Mouse (Mus musculus) right cerebral cortex, postnatal 10 days (tissue): ENCODE data around the gene Xpo4.

ENCODE experiments used
- DNase-seq, 2 experiments: peaks; one replicate each; pipeline ENCODE4 v3.0.0; 2021; ENCODE audit warnings: low spot score in 2 of 2

Xpo4 gene

DNA sequence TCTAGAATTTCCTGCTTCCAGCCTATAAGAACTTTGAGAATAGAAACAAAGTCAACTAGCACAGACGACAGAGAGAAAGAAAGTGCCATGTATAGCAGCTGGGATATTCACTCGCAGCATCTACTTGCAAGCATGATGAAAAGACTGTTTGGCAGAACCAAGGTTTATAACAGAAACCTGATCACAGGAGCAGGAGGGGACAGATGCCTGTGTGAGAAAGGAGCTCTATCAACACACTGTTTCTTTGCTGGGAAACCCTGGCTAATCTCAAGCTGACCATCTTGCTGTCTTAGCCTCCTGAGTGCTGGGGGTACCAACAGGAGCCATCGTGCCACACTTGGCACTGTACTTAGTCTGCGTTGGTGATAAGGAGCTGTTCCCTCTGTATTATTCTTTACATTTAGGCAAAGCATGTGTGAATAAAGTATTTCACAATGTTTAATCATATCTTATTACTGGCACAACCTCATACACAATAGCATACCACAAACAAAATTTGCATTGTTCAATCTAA lies 55.4 kb downstream of the Xpo4 start:
- no peak for DNase-seq

DNA sequence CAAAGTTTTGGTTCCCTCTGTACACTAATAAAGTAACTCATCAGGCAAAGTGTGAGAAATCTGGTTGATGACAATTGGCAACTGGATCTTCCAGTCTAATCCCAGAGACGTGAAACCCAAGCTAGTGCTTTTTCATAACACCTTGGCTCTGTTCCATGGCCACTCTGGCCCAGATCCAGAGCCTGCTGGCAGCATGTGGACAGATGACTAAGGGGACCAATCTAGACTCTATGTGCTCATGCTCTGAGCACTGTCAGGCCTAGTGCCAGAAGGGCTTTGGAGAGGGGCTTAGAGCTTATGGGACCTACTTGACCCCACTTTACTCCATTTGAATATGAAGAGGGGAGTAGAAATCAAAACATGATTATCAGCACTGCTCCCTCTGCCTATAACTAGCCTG lies 57.7 kb downstream of the Xpo4 start:
- DNase-seq = peak; percentile 82 to 83

DNA sequence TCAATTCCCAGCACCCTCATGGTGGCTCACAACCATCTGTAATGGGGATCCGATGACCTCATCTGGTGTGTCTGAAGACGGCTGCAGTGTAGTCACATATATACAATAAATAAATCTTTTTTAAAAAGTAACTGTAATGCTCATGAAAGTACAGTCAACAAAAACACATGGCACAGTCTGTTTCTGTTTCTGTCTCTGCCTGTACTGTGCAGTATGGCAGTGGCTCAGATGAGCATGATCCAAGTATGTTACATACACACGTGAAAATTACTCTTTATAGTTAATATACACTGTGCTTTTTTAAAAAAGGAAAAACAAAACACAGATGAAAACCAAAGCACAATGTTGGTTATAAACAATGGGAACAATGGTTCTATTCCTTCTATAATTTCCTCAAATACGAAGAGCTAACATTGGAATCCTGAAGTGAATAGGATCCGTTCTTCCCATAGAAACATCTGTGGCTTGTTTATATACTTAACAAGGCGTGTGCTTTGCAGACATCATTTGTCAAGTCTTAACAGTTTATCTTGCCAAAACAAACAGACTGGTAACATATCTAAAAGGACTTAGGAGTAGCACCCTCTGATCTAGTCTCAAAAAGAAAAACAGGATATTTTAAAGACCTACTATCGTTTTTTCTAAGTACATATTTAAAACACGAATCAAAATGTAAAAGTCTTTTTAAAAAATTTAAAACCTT lies 58.4 kb downstream of the Xpo4 start:
- DNase-seq = no peak

DNA sequence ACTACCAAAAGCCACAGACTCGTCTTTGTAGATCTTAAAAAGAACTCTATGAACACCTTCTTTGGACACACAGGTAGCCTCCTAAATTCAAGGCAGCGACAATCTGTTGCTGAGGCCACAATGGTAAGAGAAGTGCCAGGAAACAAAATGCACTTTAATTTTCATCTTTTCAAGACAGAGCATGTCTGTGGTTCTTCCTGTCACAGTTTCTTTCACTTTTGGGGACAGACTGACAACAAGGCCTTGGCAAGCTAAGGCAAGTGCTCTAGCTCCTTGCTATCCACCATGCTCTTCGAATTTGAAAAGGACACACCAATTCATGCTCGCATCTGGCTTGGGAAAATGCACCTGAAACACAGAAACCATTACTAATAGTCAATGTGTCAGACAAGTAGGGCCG lies 72.0 kb downstream of the Xpo4 start:
- DNase-seq = no peak

DNA sequence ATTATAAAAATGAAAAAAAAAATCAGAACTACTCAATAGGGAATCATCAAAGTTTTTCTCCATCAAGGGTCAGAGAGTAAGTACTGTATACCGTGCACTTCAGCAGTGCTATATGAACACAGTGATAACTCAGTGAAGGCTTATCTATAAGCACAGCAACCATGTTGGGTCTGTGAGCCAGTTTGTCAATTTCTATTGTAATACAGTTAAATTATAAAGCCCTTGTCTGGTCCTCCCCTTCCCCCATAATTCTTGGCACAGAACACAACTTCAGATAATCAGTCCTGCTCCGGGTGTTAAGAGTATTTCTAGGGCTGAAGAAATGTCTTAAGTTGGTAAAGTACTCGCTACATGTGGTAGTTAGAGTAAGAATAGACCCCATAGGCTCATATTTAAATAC lies 73.4 kb downstream of the Xpo4 start:
- DNase-seq = no peak

DNA sequence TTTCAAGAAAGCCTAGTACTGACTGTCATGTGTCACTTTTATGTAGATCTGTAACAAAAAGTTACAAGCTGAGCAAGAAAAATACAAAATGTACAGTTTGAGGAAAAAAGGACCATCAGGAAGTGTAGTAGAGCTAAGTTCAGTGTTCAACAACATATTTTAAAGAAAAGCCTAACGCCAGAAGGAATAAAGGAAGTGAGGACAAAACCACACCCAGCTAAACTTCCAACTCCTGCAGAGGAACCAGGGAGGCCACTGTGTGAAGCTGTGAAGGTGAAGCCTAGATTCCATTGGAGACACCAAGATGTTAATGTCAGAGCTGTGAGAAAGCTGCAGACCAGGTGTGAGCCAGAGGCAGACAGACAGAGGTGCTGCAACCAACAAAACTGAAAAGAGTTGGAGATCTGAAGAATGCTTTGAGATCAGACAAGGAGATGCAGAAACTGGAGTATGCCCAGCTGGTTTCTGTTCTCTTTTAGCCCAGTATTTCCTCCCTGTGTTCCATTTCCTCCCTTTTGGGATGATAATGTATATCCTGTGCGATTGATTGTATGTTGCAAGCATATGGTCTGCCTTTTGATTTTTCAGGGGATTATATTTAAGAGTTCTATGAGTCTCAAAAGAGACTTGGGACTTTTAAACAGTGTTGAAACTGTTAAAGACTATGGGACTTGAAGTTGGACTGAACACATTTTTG lies 88.7 kb downstream of the Xpo4 start:
- no peak for DNase-seq

DNA sequence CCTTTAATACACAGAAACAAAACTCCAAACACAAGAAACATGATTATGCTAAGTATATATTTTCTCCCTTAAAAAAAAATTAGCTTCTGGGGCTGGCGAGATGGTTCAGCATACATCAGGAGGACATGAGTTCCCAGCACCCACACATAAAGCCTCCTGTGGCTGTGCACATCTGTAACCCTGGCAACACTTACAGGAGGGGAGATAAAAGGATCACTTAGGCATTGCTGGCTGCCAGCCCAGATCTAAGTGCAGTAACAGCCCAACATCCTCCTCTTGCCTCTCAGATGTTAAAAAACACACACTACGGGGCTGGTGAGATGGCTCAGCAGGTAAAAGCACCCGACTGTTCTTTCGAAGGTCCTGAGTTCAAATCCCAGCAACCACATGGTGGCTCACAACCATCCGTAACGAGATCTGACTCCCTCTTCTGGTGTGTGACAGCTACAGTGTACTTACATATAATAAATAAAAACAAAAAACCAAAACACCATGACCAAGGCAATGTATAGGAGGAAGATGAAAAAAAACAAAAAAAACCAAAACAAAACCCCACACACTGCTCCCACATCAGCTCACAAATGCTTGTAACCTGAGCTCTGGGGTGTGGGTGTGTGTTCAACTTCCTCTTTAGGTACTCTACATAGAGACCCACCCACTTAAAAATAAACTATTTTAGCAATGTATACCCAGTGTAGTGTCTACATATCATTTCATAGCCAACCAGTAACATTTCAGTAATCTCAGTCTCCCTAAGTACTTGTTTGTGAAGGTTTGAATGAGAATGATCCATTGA lies 90.2 kb downstream of the Xpo4 start:
- DNase-seq = no peak

DNA sequence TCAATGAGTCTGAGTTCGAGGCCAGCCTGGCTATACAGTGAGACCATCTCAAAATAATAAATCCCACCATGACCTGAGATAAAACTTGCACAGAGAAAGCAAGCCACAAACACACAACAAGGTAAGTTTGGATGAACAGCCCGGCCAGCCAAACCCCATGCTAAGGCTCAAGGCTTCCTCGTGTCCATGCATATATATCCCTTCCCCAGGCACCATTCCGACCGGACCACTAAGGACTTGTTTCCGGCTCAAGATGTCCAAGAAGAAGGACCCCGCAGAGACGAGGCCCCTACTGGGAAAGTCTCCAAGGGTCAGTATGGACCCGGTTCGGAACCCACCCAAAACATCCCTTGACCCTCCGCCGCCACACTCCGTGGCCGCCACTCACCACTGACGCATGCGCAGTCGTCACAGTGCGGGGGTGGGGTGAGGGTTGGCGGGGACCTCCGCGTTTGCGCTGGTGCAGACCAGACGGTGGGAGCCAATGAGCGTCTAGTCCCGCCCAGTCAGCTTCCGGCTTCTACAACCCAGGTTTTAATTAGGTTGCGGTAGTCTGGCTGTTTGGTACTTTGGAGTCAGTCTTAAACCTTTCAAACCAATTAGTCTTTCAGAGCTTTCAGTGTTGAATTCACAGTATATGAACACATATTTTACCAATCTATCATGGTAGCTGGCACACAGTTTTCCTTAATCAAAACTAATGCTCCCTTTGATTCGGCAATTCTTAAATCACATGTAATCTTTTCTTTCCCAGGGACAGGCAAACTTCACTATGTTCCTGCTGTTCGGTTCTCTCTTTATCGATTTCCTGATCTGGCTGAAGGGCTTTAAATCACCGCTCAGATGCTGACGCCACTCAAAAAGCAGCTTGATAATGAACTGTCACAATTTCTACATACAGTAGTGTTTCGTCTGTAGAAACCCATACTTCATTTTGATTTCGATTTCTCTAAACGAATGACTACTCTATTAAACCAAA lies 93.8 kb downstream of the Xpo4 start, which contains the start of gene Eef1akmt1:
Gene Eef1akmt1, minus strand, starts transcription at position 458 of the 979 bp plus-strand sequence.
- DNase-seq = peak; percentile 97 to 98

DNA sequence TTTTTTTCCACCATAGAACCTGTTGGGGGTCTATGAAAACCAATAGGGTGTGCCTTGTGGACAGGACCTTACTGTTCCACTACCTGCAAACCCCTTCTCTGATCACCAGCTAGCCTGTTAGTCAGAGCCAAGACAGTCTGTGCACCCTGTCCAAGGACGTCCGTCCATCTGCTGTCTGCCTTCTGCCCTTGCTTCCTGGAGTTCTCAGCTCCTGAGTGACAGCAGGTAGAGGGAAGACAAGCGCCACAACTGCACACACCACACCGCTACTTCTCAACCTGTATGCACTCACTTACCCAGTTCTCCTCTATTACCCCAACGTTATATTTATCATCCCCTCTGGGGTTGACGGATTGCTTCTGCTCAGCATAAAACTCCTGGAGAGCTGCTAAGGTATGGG lies 99.6 kb downstream of the Xpo4 start:
- no peak for DNase-seq

DNA sequence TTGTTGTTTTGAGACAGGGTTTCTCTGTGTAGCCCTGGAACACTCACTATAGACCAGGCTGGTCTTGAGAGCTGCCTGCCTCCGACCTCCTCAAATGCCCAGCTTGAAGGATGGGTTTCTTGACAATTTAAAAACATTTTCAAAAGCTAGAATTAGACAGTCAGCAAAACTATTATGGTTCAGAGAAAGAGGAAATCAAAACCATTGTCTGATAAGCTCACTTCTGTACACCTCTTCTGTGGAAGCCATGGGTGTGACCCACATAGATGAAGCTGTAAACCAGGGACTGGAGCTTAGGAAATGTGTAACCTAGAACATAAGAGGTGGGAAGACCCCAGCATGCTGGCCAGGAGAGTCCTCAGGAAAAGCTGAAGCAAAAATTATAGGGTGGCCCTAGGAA lies 108.3 kb downstream of the Xpo4 start:
- DNase-seq = no peak

DNA sequence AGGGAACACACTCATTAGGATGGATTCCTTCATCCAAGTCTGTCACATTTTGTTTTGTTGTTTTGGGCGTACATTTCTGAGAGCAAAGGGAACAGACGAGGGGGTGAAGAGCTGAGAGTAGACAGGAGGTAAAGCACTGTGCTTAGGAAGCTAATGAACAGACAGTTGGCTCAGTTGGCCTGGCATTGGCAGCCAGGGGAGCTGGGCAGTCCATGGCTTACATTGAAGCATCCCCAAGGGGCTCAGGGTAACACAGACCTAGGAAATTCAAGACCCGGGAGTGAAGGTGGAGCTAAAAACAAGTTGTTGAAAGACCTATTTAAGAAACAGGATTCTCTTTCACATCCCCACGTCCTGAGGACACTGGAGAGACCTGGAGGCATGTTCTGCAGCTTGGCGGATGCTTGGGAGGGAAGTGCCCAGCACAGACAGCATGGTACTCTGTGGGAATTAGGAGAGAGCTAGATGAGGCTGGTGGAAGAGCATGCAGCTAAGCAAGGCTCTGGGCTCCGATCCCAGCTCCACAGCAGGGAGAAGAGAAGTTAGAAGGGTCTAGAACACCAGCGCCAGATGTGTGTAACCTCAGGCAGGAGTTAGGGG lies 109.7 kb downstream of the Xpo4 start:
- no peak for DNase-seq

DNA sequence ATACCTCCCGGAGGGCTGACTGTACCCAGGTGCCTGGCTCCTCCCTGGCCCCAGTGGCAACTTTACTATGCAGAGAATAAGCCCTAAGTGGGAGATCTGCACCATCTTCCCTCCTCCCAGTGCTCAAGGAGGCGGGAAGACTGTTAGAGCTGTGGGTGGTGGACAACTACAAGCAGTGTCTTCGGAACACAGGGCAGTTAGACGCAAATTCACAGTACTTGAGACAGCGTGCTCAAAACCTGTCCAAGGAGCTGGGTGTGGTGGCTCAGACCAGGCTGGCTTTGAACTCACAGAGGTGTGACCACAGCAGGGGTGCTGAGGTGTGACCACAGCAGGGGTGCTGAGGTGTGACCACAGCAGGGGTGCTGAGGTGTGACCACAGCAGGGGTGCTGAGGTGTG lies 110.8 kb downstream of the Xpo4 start:
- no peak for DNase-seq

DNA sequence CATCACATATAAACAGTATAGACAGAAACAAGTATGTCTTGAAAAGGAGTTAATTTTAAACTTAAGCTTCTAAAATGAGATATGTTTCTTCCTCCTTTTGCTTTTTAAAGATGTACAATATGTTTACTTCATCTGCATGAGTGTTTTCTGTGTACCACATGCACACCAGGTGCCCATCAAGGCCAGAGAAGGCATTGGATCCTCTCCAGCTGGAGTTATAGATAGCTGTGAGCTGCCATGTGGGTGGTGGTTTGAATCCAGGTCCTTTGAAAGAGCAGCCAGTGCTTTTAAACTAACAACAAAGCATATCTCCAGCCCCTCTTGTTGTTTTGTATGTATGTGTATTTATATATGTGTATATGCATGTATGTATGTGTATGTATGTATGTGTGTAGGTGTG lies 112.3 kb downstream of the Xpo4 start:
- DNase-seq = no peak

DNA sequence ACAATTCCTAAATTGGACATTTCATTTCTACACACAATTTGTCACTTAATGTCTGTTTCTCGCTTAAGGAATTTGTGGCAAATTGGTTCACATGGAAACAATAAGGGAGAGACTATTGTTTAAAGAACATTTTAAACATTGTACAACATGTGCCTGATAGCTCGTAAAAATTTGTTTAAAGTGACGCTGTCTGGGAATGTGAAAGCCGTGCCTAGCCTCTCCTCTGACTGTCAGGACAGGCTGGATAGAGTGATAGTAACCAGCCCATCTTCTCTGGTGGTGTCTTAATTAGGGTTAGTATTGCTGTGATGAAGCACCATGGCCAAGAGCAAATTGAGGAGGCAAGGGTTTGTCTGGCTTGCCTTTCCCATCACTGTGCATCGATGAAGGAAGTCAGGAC lies 118.2 kb downstream of the Xpo4 start:
- no peak for DNase-seq

DNA sequence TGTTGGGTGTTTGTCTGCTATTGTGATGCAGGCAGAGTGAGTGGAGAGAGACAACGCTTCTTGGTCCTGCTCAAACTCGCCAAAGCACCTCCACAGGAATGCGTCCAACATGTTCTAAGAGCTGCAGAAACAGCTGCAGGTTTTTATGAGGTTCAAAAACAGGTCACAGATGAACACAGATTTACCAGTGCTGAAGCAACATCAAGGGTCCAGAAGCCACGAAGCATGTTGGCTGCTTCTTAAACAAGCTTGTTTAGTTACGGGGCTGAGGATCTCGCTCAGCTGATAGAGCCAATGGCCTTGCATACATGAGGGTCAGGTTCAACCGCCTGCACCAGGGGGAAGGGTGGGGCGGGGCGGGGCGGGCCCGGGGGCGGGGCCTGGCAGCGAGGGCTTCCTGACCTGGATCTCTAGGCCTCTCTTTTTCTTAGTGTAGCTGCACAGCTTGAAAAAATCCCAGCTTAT lies 118.6 kb downstream of the Xpo4 start:
- no peak for DNase-seq

DNA sequence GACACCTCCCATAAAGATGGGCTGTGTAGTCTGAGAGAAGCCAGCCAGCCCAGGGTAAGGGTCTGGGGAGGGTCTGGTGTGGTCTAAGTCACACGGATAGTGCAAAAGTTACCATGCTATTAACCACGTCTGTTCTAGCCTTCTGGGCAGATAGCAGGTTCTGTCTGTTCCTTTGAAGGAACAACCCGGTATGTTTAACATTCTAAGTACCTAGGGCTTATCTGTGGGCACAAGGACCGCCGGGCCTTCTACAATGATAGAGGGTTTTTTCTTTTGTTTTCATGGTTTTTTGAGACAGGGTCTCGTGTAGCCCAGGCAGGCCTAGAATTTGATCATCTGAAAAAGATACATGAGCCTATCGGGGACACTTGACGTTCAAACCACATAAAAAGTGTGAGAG lies 119.1 kb downstream of the Xpo4 start:
- no peak for DNase-seq

DNA sequence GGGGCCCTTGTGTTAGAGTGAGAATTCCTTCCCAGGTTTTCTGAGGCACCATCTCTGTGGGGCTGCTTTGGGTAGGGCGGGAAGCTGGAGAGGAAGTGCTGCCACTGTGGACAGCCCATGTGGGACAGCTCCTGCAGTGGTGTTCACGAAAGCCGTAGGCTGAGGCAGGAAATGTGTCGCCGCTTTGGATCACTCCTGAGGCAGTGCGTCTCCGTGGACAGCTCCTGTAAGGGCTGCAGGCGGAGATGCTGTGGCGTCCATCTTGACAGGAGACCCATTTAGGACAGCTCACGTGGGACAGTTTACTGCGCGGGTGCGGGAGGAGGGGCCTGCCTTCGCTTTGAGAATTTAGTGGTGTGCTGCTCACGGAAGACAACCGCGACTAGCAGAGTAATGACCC lies 119.7 kb downstream of the Xpo4 start:
- no peak for DNase-seq

DNA sequence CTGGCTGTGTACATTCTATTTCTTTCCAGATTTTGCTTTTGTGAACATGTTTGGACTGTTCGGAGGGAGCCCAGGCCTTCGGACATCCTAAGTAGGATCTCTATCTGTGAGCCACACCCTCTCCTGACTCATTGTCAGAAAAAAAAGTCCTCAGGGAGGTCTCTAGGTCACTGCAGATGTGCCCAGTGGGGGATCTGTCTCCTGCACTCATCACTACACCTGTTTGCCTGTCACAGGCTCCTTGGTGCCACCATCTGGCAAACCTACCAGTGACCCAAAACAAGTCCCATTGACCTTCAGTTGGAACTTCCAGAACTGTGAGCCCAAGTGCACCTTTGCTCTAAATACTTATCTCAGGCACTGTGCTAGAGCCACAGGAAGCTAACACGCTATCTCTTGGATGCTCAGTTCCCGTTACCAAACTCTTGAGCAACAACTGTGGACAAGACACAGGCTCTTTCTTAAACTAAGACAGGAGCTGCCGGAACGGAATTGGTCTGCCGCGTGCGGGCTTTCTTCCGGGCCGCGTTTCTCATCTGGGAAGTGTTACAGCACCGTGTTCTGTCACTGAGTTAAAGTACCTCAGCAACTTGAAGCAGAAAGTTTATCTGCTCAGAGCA lies 121.7 kb downstream of the Xpo4 start:
- no peak for DNase-seq

DNA sequence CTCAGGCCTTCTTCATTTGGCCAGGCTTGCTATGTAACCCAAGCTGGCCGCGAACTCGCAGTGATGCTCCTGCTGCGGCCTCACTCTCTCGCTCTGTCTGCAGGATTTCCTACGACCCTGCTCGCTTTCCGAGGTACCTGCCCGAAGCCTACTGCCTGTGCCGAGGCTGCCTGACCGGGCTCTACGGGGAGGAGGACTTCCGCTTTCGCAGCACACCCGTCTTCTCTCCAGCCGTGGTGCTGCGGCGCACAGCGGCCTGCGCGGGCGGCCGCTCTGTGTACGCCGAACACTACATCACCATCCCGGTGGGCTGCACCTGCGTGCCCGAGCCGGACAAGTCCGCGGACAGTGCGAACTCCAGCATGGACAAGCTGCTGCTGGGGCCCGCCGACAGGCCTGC lies 123.0 kb downstream of the Xpo4 start:
- no peak for DNase-seq

DNA sequence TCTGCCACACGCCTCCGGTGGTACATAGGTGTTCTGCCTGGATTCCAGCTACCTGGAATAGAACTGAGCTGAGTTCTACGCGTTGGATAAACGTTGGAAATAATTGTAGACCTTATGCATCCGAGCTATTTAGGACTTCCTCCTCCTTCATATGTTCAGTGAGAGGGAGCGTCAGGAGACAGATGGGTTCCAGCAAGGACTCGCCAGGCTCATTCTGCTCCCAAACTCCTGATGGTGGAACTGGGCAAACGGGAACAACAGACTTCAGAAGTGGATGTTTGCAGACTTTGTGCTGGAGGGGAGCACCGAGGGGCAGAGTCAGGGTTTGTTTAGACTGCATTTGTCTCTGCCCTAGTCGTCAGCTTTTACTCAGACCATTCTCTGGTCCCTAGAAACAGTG lies 124.5 kb downstream of the Xpo4 start:
- DNase-seq = peak; percentile 62 to 73
